Mouse (Mus musculus) kidney, embryonic 16.5 days (tissue): ENCODE results near the gene Ndufa5. TPM values are rescaled to one million over a fixed set of nuclear protein-coding genes. Genes with fewer than 3 reads are reported as not detected.

Source experiments
- ATAC-seq: fragments of 200-750 bp; cut with Nextera tagmentation; 2 replicates; pipeline ENCODE4 v1.8.0; 2017; ENCODE audit warnings: moderate TSS enrichment; ENCODE audit not compliant: low FRiP score, low TSS enrichment
- H3K27ac ChIP-seq: fragments of 300-500 bp; sonication (generic); 2 replicates; pipeline ENCODE4 v1.5.1; 2014; ENCODE audit warnings: low read length
- H3K27me3 ChIP-seq: fragments of 300-500 bp; sonication (generic); 2 replicates; pipeline ENCODE4 v1.6.1; 2014; ENCODE audit warnings: low read length, control low read depth, mixed read lengths; ENCODE audit not compliant: insufficient read depth
- H3K36me3 ChIP-seq: fragments of 300-500 bp; sonication (generic); 2 replicates; pipeline ENCODE4 v1.6.1; 2014; ENCODE audit warnings: low read length, control low read depth, mixed read lengths; ENCODE audit not compliant: insufficient read depth
- H3K4me1 ChIP-seq: fragments of 300-500 bp; sonication (generic); 2 replicates; pipeline ENCODE4 v1.6.1; 2014; ENCODE audit warnings: low read length, control low read depth, mixed read lengths; ENCODE audit not compliant: insufficient read depth
- H3K4me2 ChIP-seq: fragments of 300-500 bp; sonication (generic); replicated peaks from 2 replicates; pipeline ENCODE4 v1.6.1; 2014; ENCODE audit warnings: low read depth, low read length
- H3K4me3 ChIP-seq: fragments of 300-500 bp; sonication (generic); 2 replicates; pipeline ENCODE4 v1.5.1; 2014; ENCODE audit warnings: mild to moderate bottlenecking, low read length
- H3K9ac ChIP-seq: fragments of 300-500 bp; sonication (generic); replicated peaks from 2 replicates; pipeline ENCODE4 v1.6.1; 2014; ENCODE audit warnings: low read length
- H3K9me3 ChIP-seq: fragments of 300-500 bp; sonication (generic); 2 replicates; pipeline ENCODE4 v1.6.1; 2016; ENCODE audit warnings: low read length, control low read depth
- WGBS: fragments of 180-500 bp; shearing (Covaris S2); extraction: QIAGEN DNeasy Blood & Tissue Kit; methylation state at CpG from one replicate; pipeline ENCODE4 v1.1.7; 2014; 5-methylcytosine and 5-hydroxymethylcytosine counted together
- polyA plus RNA-seq: library from polyadenylated mRNA; unstranded; fragments of >200 nt; fragmentation: Nextera tagmentation; extraction: Ambion mirVana; gene quantifications from 2 replicates; pipeline ENCODE4 v1.2.1, GENCODE M21; 2015

Ndufa5 gene
- polyA plus RNA-seq, 1 experiment from 2014 or later, result 350 TPM

- 58% methylated on average over 11 of the region's 11 CpGs for WGBS
- Histone ChIP-seq H3K27ac (peak overlapping the region; percentile 36), H3K9me3 (no peaks in the 10 kb centered on the region), H3K36me3 (no peaks in the 10 kb centered on the region), H3K4me1 (peaks cover 7% of the 10 kb centered on the region), H3K27me3 (no peaks in the 10 kb centered on the region), H3K4me2 (no peak overlapping the region), H3K9ac (no peak overlapping the region), H3K4me3 (no peak overlapping the region)
- ATAC-seq, result no peak
Measured at GRCm38 (mm10) chr6:24554427-24555086, 26.7 kb upstream of the Ndufa5 start.

DNA sequence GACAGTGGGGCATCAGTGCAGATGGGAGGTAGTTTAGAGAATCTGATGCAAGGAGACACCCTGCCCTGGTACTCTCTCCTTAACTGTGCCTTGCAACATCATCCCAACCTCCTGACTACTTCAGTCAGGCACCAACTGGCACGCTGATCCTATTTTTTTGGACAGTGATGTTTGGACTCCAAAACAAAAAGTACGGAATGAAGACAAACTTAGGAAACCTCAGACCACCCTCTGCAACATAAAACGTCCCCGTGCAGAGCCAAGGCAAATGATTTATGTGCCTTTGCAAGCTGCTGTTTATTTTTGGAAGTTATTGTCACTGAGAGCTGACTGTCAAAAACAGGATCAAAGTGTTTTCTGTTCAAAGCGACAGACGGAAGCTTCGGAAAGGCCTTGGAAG, 24.2 kb upstream of the Ndufa5 start:
- Histone ChIP-seq H3K4me3 (no peak overlapping the region), H3K36me3 (no peaks in the 10 kb centered on the region), H3K27ac (no peak overlapping the region), H3K27me3 (no peaks in the 10 kb centered on the region), H3K9ac (no peak overlapping the region), H3K4me1 (peaks cover 7% of the 10 kb centered on the region), H3K4me2 (0 out of 2 replicates have a peak overlapping the region, but pooled peaks have one; percentile 10), H3K9me3 (0 out of 2 replicates have a peak, but pooled peaks cover 3% of the 10 kb centered on the region)
- 12% methylated on average over 7 of the region's 7 CpGs for WGBS
- no peak for ATAC-seq

DNA sequence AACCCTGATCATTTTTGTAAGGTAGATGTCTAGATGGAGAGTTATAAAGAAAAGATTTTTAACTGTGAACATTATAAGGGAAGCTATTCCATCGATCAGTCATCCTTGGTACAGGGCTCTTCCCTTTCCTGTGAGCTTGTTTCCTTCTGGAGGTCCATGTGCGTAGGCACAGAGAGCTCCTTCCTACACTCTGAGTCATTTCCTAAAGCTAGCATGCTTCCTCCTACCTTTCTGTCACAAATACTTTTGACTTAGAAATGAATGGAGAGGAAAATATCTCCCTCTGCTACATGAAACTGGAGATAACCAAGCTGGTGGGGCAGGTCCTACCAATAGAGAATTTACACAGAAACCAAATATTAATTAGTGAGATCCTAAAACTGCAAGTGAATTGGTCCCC, 22.0 kb upstream of the Ndufa5 start:
- ATAC-seq, result no peak
- 72% methylated on average over 2 of the region's 2 CpGs for WGBS
- Histone ChIP-seq H3K4me1 (peaks cover 9% of the 10 kb centered on the region), H3K27ac (no peak overlapping the region), H3K9me3 (0 out of 2 replicates have a peak, but pooled peaks cover 3% of the 10 kb centered on the region), H3K9ac (no peak overlapping the region), H3K4me3 (no peak overlapping the region), H3K36me3 (no peaks in the 10 kb centered on the region), H3K4me2 (no peak overlapping the region), H3K27me3 (no peaks in the 10 kb centered on the region)

DNA sequence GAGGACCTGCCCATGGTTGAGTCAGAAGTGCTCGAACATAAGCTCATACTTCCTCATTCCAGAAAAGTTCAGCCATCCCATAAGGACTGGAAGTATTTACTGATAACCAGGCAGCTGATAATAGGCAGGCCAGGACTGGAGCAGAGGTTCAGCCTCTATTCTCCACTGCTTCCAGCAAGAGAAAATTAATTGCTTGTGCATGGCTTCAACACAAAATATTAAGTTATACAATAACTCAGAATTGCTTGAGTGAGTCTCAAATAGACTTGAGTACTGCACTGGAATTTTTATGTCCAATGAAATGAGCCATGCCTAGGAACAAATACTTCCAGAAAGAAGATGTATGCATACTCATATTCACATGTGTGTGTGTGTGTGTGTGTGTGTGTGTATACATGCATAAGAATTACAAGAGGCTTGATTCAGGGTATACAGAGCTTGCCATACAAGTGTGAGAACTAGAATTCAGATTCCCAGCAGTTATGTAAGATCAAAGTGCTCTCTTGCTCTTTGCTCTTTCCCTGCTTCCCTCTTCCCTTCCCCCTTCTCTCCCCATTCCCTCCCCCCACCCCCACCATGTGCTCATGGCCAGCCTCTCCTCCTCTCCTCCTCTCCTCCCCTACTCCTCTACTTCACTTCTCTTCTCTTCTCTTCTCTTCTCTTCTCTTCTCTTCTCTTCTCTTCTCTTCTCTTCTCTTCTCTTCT, 19.1 kb upstream of the Ndufa5 start:
- no peak overlapping the region for H3K4me2 ChIP-seq
- H3K9ac ChIP-seq, result no peak overlapping the region
- 0 out of 2 replicates have a peak, but pooled peaks cover 3% of the 10 kb centered on the region for H3K9me3 ChIP-seq
- H3K4me3 ChIP-seq, result no peak overlapping the region
- WGBS, result 83% methylated on average over 1 of the region's 1 CpGs
- peaks cover 4% of the 10 kb centered on the region for H3K4me1 ChIP-seq
- ATAC-seq, result peak; percentile 95
- H3K27ac ChIP-seq, result peak overlapping the region; percentile 91; the same call in 1 of the 2 replicates
- H3K27me3 ChIP-seq, result no peaks in the 10 kb centered on the region
- no peaks in the 10 kb centered on the region for H3K36me3 ChIP-seq

GRCm38 (mm10) chr6:24543119-24543591, 15.3 kb upstream of the Ndufa5 start:
- no peak for ATAC-seq
- no peak overlapping the region for H3K27ac ChIP-seq
- WGBS, result 63% methylated on average over 6 of the region's 6 CpGs

GRCm38 (mm10) chr6:24542393-24542792, 14.6 kb upstream of the Ndufa5 start:
- H3K27me3 ChIP-seq, result no peaks in the 10 kb centered on the region
- H3K4me3 ChIP-seq, result no peak overlapping the region
- no peaks in the 10 kb centered on the region for H3K36me3 ChIP-seq
- H3K9ac ChIP-seq, result no peak overlapping the region
- no peak for ATAC-seq
- H3K9me3 ChIP-seq, result no peaks in the 10 kb centered on the region
- H3K27ac ChIP-seq, result no peak overlapping the region
- H3K4me1 ChIP-seq, result 0 out of 2 replicates have a peak, but pooled peaks cover 2% of the 10 kb centered on the region
- H3K4me2 ChIP-seq, result no peak overlapping the region

More at GRCm38 (mm10) chr6:24543119-24543591, 15.3 kb upstream of the Ndufa5 start:
- Histone ChIP-seq H3K4me3 (no peak overlapping the region), H3K9me3 (no peaks in the 10 kb centered on the region), H3K27me3 (no peaks in the 10 kb centered on the region), H3K36me3 (no peaks in the 10 kb centered on the region), H3K9ac (no peak overlapping the region), H3K4me1 (0 out of 2 replicates have a peak, but pooled peaks cover 2% of the 10 kb centered on the region), H3K4me2 (no peak overlapping the region)

- ATAC-seq, result no peak
- 70% methylated on average over 4 of the region's 4 CpGs for WGBS
- H3K36me3 ChIP-seq, result no peaks in the 10 kb centered on the region
- no peak overlapping the region for H3K27ac ChIP-seq
- H3K9ac ChIP-seq, result no peak overlapping the region
- H3K4me3 ChIP-seq, result no peak overlapping the region
- no peaks in the 10 kb centered on the region for H3K9me3 ChIP-seq
- no peaks in the 10 kb centered on the region for H3K4me1 ChIP-seq
- no peak overlapping the region for H3K4me2 ChIP-seq
- H3K27me3 ChIP-seq, result no peaks in the 10 kb centered on the region
Measured at GRCm38 (mm10) chr6:24540106-24540505, 12.3 kb upstream of the Ndufa5 start.

- WGBS, result 85% methylated on average over 3 of the region's 3 CpGs
- Histone ChIP-seq H3K4me2 (no peak overlapping the region), H3K9me3 (no peaks in the 10 kb centered on the region), H3K4me3 (no peak overlapping the region), H3K9ac (no peak overlapping the region), H3K27ac (no peak overlapping the region), H3K4me1 (no peaks in the 10 kb centered on the region), H3K36me3 (no peaks in the 10 kb centered on the region), H3K27me3 (no peaks in the 10 kb centered on the region)
- ATAC-seq, result no peak
Measured at GRCm38 (mm10) chr6:24538435-24538834, 10.6 kb upstream of the Ndufa5 start.

GRCm38 (mm10) chr6:24532804-24533203, 5.0 kb upstream of the Ndufa5 start:
- no peak overlapping the region for H3K9ac ChIP-seq
- H3K36me3 ChIP-seq, result no peaks in the 10 kb centered on the region
- H3K4me1 ChIP-seq, result peaks cover 18% of the 10 kb centered on the region
- H3K9me3 ChIP-seq, result no peaks in the 10 kb centered on the region
- H3K27me3 ChIP-seq, result no peaks in the 10 kb centered on the region
- WGBS, result 54% methylated on average over 3 of the region's 3 CpGs
- H3K4me2 ChIP-seq, result no peak overlapping the region
- H3K27ac ChIP-seq, result no peak overlapping the region
- ATAC-seq, result no peak
- H3K4me3 ChIP-seq, result no peak overlapping the region
